Mouse (Mus musculus): ENCODE measurements around the gene Net1.
"Not testable (repeated sequence)": the region's sequence is repeated elsewhere in the genome, so short reads cannot be mapped to it uniquely, and the experiment has no call there.

The Net1 gene

GRCm38 (mm10) chr13:3889111-3889510, 28.9 kb downstream of the Net1 start:
- DNase-seq, result no peak

GRCm38 (mm10) chr13:3886663-3887062, 31.4 kb downstream of the Net1 start:
- no peak for DNase-seq

DNA sequence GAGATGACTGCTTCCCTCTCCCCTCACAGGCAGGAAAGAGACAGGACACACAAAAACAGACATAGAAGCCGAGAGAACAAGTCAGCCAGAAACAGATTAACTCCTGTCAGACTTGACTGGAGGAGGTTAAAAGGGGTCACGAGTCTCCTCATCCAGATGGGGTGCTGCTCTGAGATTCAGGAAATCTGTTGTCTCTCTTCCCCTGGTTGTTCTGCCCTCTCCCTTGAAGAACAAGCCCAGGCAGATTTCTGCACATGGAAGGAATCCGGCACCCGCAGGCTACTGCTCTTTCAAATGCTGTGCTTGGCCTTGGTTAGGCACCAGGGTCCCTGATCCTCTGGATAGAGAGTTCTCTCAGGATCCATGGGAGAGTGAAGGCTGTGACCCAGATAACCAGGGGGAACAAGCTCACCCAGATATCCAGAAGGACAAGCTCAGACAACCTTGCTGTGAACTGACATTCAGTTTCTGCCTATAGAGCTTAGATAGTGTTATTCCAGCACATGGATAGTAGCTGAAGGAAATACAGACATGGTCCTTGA, 40.3 kb downstream of the Net1 start:
- DNase-seq, result no peak

GRCm38 (mm10) chr13:3877185-3877584, 40.8 kb downstream of the Net1 start:
- no peak for DNase-seq

DNA sequence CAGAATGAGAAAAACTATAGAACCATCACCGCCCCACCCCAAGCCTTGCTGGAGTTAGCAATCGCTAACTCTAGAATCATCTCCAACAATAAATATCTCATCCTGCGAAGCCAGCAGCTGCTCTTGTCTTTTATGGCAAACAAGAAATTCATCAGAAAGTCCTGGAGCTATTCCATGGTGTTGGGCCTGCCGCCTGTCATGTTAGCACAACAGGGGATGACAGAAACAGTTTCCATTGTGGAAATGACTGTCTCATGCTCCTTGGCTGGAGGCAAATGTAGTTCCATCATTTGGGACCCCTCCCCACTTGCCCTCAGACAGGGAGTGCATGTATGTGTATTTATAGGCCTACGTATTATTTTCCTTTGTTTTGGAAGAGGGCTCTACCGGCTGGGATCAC, 41.6 kb downstream of the Net1 start:
- no peak for DNase-seq

- DNase-seq, result no peak
Measured at GRCm38 (mm10) chr13:3872832-3873231, 45.2 kb downstream of the Net1 start.

DNA sequence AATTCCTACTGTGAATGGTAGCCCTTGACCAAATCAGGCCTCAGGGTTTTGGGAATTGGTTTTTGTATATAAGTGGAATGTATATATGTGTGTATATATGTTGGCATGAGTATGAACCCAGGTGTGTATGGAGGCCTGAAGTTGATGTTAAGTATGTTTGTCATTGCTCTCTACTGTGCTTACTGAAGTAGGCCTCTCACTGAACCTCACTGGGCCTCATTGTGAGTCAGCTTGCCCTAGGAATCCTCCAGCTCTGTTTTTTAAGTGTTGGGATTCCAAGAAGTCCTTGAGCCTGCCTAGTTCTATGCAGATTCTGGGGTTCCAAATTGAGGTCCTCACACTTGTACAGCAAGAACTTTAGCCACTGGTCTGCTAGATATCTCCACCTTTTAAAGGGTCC, 48.1 kb downstream of the Net1 start:
- no peak for DNase-seq

GRCm38 (mm10) chr13:3867158-3867557, 50.9 kb downstream of the Net1 start:
- no peak for DNase-seq

GRCm38 (mm10) chr13:3866355-3867052, 51.5 kb downstream of the Net1 start:
- DNase-seq, result no peak

GRCm38 (mm10) chr13:3865648-3866354, 52.2 kb downstream of the Net1 start:
- DNase-seq, result no peak

- DNase-seq, result no peak
Measured at GRCm38 (mm10) chr13:3862922-3863580, 55.0 kb downstream of the Net1 start.

- DNase-seq, result no peak
Measured at GRCm38 (mm10) chr13:3862325-3862724, 55.7 kb downstream of the Net1 start.

DNA sequence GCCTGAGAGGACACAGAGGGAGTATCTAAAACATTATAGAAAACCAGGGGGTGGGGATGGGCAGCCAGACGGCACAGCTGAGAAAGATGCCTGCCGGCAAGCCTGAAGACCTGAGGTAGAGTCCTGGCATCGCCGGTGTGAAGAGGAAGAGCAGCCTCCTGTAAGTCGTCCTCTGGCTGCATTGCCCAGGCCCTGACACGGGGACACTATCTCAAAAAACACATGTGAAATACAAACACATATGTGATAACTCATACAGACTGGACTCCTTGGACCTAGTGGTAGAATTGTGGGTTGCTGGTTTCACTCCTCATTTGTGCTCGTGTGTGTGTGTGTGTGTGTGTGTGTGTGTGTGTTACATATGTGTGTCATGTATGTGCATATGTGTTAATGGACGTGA, 56.8 kb downstream of the Net1 start:
- DNase-seq, result no peak

DNA sequence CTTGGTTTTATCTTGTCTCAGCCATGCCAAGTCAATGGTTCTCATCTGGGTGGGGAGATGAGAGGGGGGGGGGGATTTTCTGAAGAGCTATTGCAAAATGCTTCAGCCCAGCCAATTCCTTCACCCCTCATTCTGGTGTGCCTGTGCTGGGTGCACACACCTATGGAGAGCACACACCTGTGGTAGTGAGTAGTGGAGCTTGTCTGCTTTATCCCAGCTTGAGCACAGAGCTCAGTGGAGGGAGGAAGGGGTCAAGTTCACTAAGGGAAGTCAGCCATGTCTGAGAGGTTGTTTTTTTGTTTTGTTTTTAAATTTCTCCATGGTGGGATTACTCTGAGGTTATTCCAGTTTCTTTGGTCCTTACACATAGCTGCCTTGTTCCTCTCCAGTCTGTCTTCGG, 61.8 kb downstream of the Net1 start:
- no peak for DNase-seq

- DNase-seq, result no peak
Measured at GRCm38 (mm10) chr13:3854856-3855255, 63.2 kb downstream of the Net1 start.

DNA sequence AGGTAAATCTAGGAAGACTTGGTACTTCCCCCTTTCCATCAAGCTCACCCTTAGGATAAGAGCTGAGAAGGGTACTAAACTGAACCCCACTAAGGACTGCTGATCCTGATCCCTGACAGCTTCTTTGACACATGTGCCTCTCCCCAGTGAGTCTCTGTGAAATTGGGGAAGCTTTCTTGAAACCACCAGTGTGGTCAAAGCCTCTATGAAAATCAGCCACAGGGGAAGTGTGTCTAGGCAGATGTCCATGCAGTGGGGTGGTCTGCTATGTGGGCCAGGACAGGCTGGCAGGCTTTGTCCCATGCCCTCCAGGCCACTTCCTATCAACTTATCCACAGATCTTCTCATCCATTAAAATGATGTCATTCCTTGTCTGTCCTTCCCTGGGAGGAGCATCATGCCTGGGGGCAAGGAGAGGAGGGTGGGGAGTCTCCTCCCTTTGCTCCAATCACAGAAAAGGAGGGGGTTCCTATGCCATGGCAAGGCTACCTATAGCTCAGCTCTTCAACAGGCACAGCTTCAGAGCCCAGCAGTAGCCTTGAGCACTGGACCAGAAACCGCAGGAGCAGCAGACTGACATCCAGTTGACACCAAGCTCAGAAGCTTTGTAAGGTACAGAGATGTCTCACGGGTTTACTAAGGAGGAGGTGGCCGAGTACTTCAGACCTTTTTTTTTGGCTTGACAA, 64.2 kb downstream of the Net1 start, which contains the start of gene Calm5:
Gene Calm5 (plus strand): TSS at position 526 of the 686 bp plus-strand sequence.
- DNase-seq, result not testable (repeated sequence)

GRCm38 (mm10) chr13:3850330-3850729, 67.7 kb downstream of the Net1 start:
- DNase-seq, result no peak

DNA sequence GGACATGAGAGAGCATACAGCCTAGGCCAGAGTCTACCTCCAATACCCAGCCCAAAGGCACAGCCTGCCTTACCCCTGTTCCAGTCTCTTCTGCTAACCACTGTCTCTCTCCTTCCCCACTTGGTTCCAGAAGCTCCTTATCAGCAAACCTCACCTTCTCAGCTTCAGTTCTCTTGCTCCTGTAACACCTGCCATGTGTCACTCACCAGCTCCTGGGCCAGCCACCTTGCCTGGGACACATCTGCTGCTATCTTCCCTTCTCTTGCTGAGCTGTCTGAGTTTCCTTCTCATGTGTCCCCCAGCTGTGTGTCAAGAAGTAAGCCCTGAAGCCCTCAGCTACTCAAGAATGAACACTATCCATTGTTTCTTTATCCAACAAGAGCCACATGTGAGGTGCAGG, 77.4 kb downstream of the Net1 start:
- DNase-seq, result not testable (repeated sequence)

- DNase-seq, result not testable (repeated sequence)
Measured at GRCm38 (mm10) chr13:3837312-3837807, 80.7 kb downstream of the Net1 start, which contains the start of gene Calm4. Calm4 (plus strand) TSS chr13:3837757.

DNA sequence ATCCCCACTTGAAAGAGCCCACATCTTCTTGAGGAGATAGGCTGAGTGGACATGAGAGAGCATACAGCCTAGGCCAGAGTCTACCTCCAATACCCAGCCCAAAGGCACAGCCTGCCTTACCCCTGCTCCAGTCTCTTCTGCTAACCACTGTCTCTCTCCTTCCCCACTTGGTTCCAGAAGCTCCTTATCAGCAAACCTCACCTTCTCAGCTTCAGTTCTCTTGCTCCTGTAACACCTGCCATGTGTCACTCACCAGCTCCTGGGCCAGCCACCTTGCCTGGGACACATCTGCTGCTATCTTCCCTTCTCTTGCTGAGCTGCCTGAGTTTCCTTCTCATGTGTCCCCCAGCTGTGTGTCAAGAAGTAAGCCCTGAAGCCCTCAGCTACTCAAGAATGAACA, 84.4 kb downstream of the Net1 start:
- DNase-seq, result not testable (repeated sequence)

DNA sequence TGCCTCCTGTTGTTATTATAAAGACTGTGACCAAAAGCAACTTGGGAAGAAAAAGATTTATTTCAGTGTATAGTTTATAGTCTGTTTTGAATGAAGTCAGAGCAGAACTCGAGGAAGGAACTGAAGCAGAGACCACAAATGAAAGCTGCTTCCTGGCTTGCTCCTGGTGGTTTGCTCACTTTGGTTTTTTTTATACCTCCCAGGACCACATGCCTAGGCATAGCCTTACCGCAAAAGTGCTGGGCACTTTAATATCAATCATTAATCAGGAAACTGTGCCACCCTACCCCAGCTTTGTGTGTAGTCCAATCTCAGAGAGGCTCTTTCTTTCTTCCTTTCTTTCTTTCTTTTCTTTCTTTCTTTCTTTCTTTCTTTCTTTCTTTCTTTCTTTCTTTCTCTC, 85.6 kb downstream of the Net1 start:
- DNase-seq, result no peak

Data from cerebellum, adult 11-12 months (tissue).